In genomic region chr8:84189603-84190002, GRCm38 (mm10) we compare ENCODE assay signal across 10 mouse cellular contexts. TPM values are rescaled to one million over a fixed set of nuclear protein-coding genes. Genes with fewer than 3 reads are reported as not detected.
DNase-seq lines count a peak whose midpoint lies in the region; ATAC-seq and TF ChIP-seq lines count a peak whose summit lies in the region.
"Had no signal": no experiment of that assay in that cellular context is flagged by ENCODE, and none has a peak within 500 bp of the region (broad histone marks: within the 10 kb centered on the region; RNA-seq: fewer than 3 reads in every experiment).

No protein-coding gene starts in this region.

- no peak for ATAC-seq in liver, postnatal 0 days
- no peak for ATAC-seq in kidney, embryonic 16.5 days (ENCODE audit: low FRiP score, low TSS enrichment)

- 0 out of 2 replicates have a peak overlapping the region, but pooled peaks have one; percentile 39 for H3K27ac ChIP-seq in liver, postnatal 0 days (ENCODE audit: low read depth)
- H3K27ac ChIP-seq in kidney, embryonic 16.5 days (ENCODE audit: low read length): peak overlapping the region; percentile 43

- H3ac ChIP-seq in myocyte (ENCODE audit: control insufficient read depth, insufficient read length): no peak overlapping the region

- no peak for TF ChIP-seq CTCF in liver, postnatal 0 days (IDR thresholded peaks at IDR 0.05; ENCODE audit: low read depth)

- TF ChIP-seq POLR2A in myocyte (IDR thresholded peaks at IDR 0.05; ENCODE audit: insufficient read length, low read depth): no peak

- 66% methylated on average over 4 of the region's 4 CpGs for WGBS in liver, postnatal 0 days (ENCODE audit: insufficient replicate concordance)
- WGBS in kidney, embryonic 16.5 days: 53% methylated on average over 4 of the region's 4 CpGs

- no peak overlapping the region for H3K4me2 ChIP-seq in liver, postnatal 0 days (ENCODE audit: low read depth, low read length)
- H3K4me2 ChIP-seq in kidney, embryonic 16.5 days (replicated peaks; ENCODE audit: low read depth, low read length): no peak overlapping the region
- H3K4me2 ChIP-seq in myocyte (ENCODE audit: low read depth): peak overlapping the region; percentile 22

- no peaks in the 10 kb centered on the region for H3K27me3 ChIP-seq in liver, postnatal 0 days (ENCODE audit: insufficient read depth, low read length)
- H3K27me3 ChIP-seq in kidney, embryonic 16.5 days (ENCODE audit: insufficient read depth, low read length): no peaks in the 10 kb centered on the region
- no peaks in the 10 kb centered on the region for H3K27me3 ChIP-seq in myocyte (ENCODE audit: control insufficient read depth, insufficient read depth, insufficient read length)

- DNase-seq in liver, postnatal 0 days: no peak
- DNase-seq in liver: no peak
- DNase-seq in heart, adult 8-10 months (ENCODE audit: low spot score): peak; percentile 92
- DNase-seq in natural killer cell, adult 2 months (ENCODE audit: low spot score in 2 of 2): no peak
- no peak for DNase-seq in frontal cortex, adult 2 months (ENCODE audit: extremely low spot score in 1 of 2, low spot score in 1 of 2)
- DNase-seq in right cerebral cortex, postnatal 36 days (ENCODE audit: low spot score in 2 of 2): no peak

- no peaks in the 10 kb centered on the region for H3K9me3 ChIP-seq in liver, postnatal 0 days (ENCODE audit: low read length)
- H3K9me3 ChIP-seq in kidney, embryonic 16.5 days (ENCODE audit: low read length): no peaks in the 10 kb centered on the region

- H3K4me1 ChIP-seq in liver, postnatal 0 days (ENCODE audit: insufficient read depth): peaks cover 21% of the 10 kb centered on the region
- H3K4me1 ChIP-seq in kidney, embryonic 16.5 days (ENCODE audit: insufficient read depth, low read length): peaks cover 26% of the 10 kb centered on the region

- H3K79me2 ChIP-seq in myocyte (ENCODE audit: control insufficient read depth, insufficient read depth): no peaks in the 10 kb centered on the region

- no peak overlapping the region for H3K9ac ChIP-seq in liver, postnatal 0 days (replicated peaks)
- H3K9ac ChIP-seq in kidney, embryonic 16.5 days (replicated peaks; ENCODE audit: low read length): no peak overlapping the region

- H3K4me3 ChIP-seq in liver, postnatal 0 days (ENCODE audit: low read depth, low read length): no peak overlapping the region
- H3K4me3 ChIP-seq in kidney, embryonic 16.5 days (ENCODE audit: low read length): no peak overlapping the region
- no peak overlapping the region for H3K4me3 ChIP-seq in myocyte

- no peaks in the 10 kb centered on the region for H3K36me3 ChIP-seq in liver, postnatal 0 days (replicated peaks; ENCODE audit: insufficient read depth, low read length)
- H3K36me3 ChIP-seq in kidney, embryonic 16.5 days (ENCODE audit: insufficient read depth, low read length): no peaks in the 10 kb centered on the region
- no peaks in the 10 kb centered on the region for H3K36me3 ChIP-seq in myocyte (ENCODE audit: control insufficient read depth, insufficient read depth)

- TF ChIP-seq EP300 in liver, postnatal 0 days (IDR thresholded peaks at IDR 0.05; ENCODE audit: low read depth): 0 out of 2 replicates have a peak, but pooled peaks have one; percentile 30

TF ChIP-seq in myocyte, 11 proteins besides CTCF, POLR2A, EP300 and RAD21:
- no peak for TF ChIP-seq MAX (IDR thresholded peaks at IDR 0.05; ENCODE audit: low read depth)
- TF ChIP-seq USF1 (IDR thresholded peaks at IDR 0.05; ENCODE audit: low read depth): peak; percentile 4

RNA-seq across cellular contexts. Expression of gene Nanos3, which starts 4.6 kb away (rescaled TPM):
- 0.34 and 0.79 TPM in 2 replicates for polyA plus RNA-seq in liver, postnatal 0 days (2015; fragmentation: Nextera tagmentation; extraction: Ambion mirVana)
- 1 to 10 TPM in 3 of 4 experiments, under 1 TPM in 1; 0.98 to 1.7 (median 1.5) TPM for total RNA-seq in heart, adult 8-10 months (2022)
- 2.6 and 3.1 TPM in 2 replicates for polyA plus RNA-seq in kidney, embryonic 16.5 days (2015; fragmentation: Nextera tagmentation; extraction: Ambion mirVana)
- 1.2 TPM for polyA plus RNA-seq in myocyte (2012; fragmentation: generic; extraction: Trizol)
- polyA plus RNA-seq in frontal cortex, adult 2 months (2012; rRNA removed): 2.1 and 2.6 TPM in 2 replicates
- total RNA-seq: common myeloid progenitor, adult 5-6 weeks; hematopoietic stem cell, adult 5-6 weeks had no signal

RNA-seq across cellular contexts. Expression of gene 4930432K21Rik, which starts 41.8 kb away (rescaled TPM):
- polyA plus RNA-seq in liver, postnatal 0 days (2015; fragmentation: Nextera tagmentation; extraction: Ambion mirVana): 0.24 and 0.29 TPM in 2 replicates
- total RNA-seq in heart, adult 8-10 months (2022): 1 to 10 TPM in 1 of 4 experiments, under 1 TPM in 3; 0.17 to 1.2 (median 0.31) TPM
- polyA plus RNA-seq in kidney, embryonic 16.5 days (2015; fragmentation: Nextera tagmentation; extraction: Ambion mirVana): 1.7 and 1.9 TPM in 2 replicates
- polyA plus RNA-seq in myocyte (2012; fragmentation: generic; extraction: Trizol): 0.24 TPM
- 2.6 and 2.9 TPM in 2 replicates for polyA plus RNA-seq in frontal cortex, adult 2 months (2012; rRNA removed)

RNA-seq across cellular contexts. Expression of gene Cc2d1a, which starts 41.9 kb away (rescaled TPM):
- polyA plus RNA-seq in liver, postnatal 0 days (2015; fragmentation: Nextera tagmentation; extraction: Ambion mirVana): 4.4 and 4.5 TPM in 2 replicates
- total RNA-seq in heart, adult 8-10 months (2022): 10 to 100 TPM; 10.9 to 14.6 (median 12.3) TPM
- polyA plus RNA-seq in kidney, embryonic 16.5 days (2015; fragmentation: Nextera tagmentation; extraction: Ambion mirVana): 29.0 and 31.1 TPM in 2 replicates
- 25.3 TPM for polyA plus RNA-seq in myocyte (2012; fragmentation: generic; extraction: Trizol)
- 38.4 and 40.2 TPM in 2 replicates for polyA plus RNA-seq in frontal cortex, adult 2 months (2012; rRNA removed)

RNA-seq across cellular contexts. Expression of gene Zswim4, which starts 47.3 kb away (rescaled TPM):
- 1.4 and 1.6 TPM in 2 replicates for polyA plus RNA-seq in liver, postnatal 0 days (2015; fragmentation: Nextera tagmentation; extraction: Ambion mirVana)
- 1 to 10 TPM; 6.6 to 8.0 (median 7.2) TPM for total RNA-seq in heart, adult 8-10 months (2022)
- polyA plus RNA-seq in kidney, embryonic 16.5 days (2015; fragmentation: Nextera tagmentation; extraction: Ambion mirVana): 18.3 and 18.5 TPM in 2 replicates
- polyA plus RNA-seq in myocyte (2012; fragmentation: generic; extraction: Trizol): 12.7 TPM
- polyA plus RNA-seq in frontal cortex, adult 2 months (2012; rRNA removed): 13.7 TPM in 2 replicates

RNA-seq across cellular contexts. Expression of gene D8Ertd738e, which starts 59.9 kb away (rescaled TPM):
- polyA plus RNA-seq in liver, postnatal 0 days (2015; fragmentation: Nextera tagmentation; extraction: Ambion mirVana): 189 and 201 TPM in 2 replicates
- 100 to 1,000 TPM; 165 to 232 (median 189) TPM for total RNA-seq in heart, adult 8-10 months (2022)
- 321 and 330 TPM in 2 replicates for polyA plus RNA-seq in kidney, embryonic 16.5 days (2015; fragmentation: Nextera tagmentation; extraction: Ambion mirVana)
- 232 TPM for polyA plus RNA-seq in myocyte (2012; fragmentation: generic; extraction: Trizol)
- polyA plus RNA-seq in frontal cortex, adult 2 months (2012; rRNA removed): 216 and 261 TPM in 2 replicates
